Mouse (Mus musculus) ES-E14 (cell line): Measurements from ENCODE around the gene Lta.
A peak's percentile ranks its signal among the peaks of the same experiment; 100 is the strongest.

Experiments
- MAFK ChIP-seq: IDR thresholded peaks from 2 replicates; pipeline ENCODE4 v1.6.1; 2014; ENCODE audit warnings: mild to moderate bottlenecking, low read depth, low read length, inconsistent platforms; ENCODE audit not compliant: insufficient read depth
- ZC3H11A ChIP-seq: IDR thresholded peaks from 2 replicates; pipeline ENCODE4 v1.6.1; 2012; ENCODE audit warnings: low read depth, mild to moderate bottlenecking, inconsistent platforms, low read length, borderline replicate concordance
- ZNF384 ChIP-seq: IDR thresholded peaks from 2 replicates; pipeline ENCODE4 v1.6.1; 2012; ENCODE audit warnings: low read depth, low read length, inconsistent platforms

- TF ChIP-seq ZC3H11A (peak; percentile 49; the same call in 1 of the 2 replicates), MAFK (no peak), ZNF384 (no peak)
These were observed 31.2 kb upstream of the Lta start for GRCm38 (mm10) chr17:35236390-35236746.
